Mouse (Mus musculus): ENCODE results near the gene Itgb4.

- TF ChIP-seq CTCF (IDR thresholded peaks at IDR 0.05; ENCODE audit: borderline replicate concordance, insufficient read depth, low read depth, low read length) (no peak), POLR2A (IDR thresholded peaks at IDR 0.05; ENCODE audit: borderline replicate concordance, insufficient read depth, low read length) (no peak)
These were observed 79.2 kb downstream of the Itgb4 start for GRCm38 (mm10) chr11:116053510-116054229.

Measured in cerebellum, adult 2 months (tissue).